Mouse (Mus musculus): ENCODE measurements around the gene Zmat5.

Zmat5 gene

DNA sequence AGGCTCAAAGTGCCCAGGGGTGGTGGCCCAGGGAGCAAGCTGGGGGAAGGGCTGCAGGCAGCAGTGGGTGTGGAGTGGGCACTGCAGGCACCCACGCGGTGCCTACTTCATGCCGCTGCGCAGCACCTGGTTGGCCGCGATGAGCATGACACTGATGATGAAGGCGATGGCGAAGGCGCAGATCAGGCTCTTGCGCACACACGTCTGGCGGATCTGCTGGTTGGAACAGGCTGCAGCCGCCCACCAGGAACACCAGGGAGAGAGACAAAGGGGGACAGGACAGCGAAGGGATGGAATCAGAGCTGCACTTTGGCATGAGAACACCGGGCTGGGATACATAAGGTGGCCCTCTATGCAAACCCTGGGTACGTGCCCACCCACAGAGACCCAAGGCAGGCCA, 34.2 kb downstream of the Zmat5 start:
- DNase-seq, result no peak

DNA sequence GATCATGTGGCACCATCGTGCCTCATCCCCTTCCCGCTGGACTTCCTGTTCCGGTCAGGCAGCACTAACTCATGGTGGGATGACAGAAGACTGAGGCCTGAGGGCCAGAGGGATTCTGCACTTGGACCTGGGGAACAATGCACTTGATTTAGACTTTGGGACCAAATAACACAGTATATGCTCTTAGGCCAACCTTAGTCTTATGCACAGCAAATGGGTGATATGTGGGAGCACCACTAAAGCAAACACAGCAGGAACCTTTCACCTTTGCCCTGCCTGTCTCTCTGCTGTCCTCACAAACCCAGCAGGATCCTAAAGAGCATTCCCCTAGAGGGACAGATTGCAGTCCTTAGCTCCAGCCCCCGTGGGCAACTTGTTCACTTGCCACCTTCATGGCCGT, 36.3 kb downstream of the Zmat5 start:
- no peak for DNase-seq

DNA sequence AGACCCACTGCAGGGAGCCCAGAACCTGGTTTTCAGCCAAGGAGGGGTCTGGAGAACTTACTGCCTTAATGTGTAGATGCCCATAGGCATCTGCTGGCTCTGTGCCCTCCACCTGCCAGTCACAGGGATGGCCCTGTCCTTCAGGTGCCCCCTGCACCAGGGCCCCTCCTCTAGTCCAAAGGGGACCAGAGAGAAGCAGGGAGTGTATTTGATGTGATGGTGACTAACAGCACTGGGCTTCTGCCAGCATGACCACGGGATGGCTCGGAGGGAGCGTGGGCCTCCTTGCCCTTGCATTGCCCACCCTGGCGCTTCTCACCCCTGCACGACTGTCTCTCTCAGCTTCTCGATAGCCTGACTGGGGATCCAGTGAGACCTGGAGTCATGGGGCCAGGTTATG, 40.2 kb downstream of the Zmat5 start:
- DNase-seq, result no peak

DNA sequence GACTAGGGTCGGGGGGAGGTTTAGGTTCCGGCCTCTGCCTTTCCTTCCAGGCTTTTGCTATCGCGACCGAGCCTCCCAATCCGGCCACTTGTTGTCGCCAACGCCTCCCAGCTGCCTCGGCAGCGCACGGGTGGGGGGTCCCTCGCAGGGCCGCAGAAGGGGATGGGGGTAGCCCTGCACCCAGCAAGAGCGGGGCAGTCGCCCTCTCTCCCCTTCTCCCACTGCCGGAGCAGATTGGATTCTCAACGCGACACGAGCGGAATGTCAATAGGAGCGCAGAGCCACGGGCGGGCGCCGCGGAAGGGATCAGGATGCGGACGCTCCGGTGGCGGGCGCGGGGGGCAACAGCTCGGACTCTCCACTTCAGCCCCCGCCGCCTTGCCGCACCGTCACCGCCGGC, 41.5 kb downstream of the Zmat5 start:
- DNase-seq, result no peak

DNA sequence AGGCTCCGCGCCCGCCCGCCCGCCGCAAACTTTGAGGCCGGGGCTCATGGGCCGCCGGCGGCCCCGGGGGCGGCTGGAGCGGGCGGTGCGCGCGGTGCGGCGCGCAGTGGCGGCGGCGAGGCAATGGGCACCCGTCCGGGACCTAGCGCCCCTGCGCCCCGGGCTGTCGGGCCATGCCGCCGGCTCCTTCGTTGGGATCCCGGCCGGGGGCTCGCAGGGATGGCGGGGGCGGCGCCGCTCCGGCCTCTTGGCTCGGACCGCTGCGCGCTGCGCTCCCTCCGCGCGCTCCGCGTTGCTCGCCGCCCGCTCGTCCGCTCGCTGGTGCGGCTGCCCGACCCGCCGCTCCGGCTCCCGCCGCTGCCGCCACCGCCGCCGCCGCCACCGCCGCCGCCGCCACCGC, 42.3 kb downstream of the Zmat5 start, which contains the start of gene Cabp7:
Cabp7 (minus strand) TSS at position 46 of the 400 bp plus-strand sequence.
- DNase-seq, result no peak

DNA sequence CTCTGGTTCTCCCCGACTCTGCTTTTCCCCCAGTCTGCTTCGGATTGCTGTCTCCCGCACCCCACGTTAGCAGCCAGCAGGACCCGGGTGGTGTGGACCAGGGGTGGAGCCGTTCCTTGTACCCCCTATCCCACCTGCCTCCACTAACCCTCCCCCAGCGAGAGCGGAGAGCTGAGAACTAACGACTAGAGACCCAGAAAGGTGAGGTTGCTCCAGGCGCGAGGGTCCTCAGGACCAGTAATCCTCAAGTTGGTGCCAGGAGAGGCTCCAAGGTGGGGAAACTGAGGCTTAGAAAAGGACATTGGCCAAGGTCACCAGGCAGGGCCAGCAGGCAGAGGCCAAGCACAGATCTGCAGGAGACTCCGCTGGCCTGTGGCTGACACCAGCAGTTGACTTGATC, 42.8 kb downstream of the Zmat5 start:
- no peak for DNase-seq

DNA sequence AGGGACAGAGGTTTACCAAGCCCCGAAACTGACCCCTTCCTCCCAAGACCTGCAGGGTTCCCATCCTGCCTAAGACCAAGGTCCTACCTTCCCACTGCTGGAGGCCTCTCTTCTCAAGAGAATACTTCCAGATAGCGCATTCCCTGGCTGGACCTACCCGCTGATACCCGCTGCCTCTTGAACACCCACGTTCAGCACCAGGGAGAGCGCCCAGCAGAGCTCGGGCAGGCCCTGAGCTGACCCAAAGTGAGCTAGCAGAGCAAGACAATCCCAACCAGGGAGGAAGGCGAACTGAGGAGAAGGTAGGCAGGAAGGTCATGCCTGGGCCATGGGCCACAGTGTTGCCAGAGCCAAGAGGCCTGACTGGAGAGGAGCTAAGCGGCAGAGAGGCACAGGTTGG, 45.8 kb downstream of the Zmat5 start:
- peak; percentile 35 to 36 for DNase-seq

DNA sequence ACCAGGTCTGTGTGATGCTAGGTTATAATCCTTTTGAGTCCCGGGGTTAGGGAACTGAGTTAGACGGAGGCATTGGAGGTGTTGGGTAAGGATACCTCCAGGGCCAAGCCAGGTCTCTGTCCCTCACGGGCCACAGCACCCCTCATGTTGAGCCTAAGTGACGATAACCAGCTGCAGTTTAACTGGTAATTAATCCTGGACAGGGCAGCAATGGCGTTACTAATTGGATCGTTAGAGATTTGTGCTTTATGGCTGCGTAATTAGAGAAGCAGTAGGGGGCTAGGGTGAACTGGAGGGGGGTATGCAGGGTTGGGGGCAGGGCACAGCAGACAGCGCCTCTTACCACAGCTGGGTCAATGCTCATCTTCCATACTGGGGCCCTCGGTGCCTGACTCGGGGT, 48.4 kb downstream of the Zmat5 start:
- no peak for DNase-seq

DNA sequence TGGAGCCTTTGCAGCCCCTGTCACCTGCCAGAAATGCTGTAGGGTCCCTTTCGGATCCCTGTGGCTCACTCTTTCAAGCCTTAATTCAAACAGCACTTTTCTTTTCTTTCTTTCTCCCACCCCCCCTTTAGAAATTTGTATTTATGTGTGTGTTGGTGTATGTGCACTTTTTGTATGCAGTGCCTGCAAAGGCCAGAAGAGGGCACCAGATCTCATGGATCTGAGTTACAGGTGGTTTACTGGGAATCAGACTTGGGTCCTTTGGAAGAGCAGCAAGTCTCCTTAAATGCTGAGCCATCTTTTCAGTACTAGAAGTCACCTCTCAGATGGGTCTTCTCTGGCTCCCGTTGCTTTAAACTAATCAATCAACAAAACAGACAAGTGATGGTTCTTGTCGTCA, 49.6 kb downstream of the Zmat5 start:
- DNase-seq, result no peak

DNA sequence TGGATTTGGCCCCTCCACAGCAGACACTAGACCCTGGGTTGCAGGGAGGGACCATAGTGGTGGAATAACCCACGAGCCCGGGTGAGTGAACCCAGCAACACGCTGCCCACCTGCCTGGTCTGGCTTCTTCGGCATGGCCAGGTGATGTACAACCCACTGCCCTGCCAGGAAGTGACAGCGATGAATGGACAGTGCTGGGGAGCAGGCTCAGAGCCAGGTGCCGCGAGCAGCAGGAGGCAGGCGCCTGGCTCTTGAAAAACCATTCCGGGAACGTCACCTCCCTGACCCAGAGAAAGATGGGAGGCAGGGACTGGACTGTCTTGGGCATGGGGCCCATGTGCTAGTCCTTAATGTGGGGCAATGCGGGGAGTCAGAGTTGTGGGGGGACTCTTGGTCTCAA, 50.4 kb downstream of the Zmat5 start:
- no peak for DNase-seq

DNA sequence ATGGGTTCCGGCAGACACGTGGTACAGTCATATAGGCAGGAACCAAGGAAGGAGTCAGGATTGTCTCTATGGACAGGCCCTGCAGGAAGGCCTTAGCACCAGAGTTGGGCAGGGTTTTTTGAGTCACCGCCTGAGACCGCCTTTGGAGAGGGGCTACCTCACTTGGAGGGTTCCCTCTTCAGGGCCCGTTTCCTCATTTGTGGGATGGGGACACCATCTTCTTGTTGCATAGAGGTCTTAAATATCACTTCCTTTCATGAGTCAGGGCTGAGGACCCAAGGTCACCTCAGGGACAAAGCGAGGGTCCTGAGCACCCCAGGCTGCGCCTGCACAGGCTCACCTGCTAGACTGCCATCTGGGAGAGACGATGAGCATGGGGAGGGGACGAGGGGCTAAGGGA, 52.0 kb downstream of the Zmat5 start:
- DNase-seq, result no peak

DNA sequence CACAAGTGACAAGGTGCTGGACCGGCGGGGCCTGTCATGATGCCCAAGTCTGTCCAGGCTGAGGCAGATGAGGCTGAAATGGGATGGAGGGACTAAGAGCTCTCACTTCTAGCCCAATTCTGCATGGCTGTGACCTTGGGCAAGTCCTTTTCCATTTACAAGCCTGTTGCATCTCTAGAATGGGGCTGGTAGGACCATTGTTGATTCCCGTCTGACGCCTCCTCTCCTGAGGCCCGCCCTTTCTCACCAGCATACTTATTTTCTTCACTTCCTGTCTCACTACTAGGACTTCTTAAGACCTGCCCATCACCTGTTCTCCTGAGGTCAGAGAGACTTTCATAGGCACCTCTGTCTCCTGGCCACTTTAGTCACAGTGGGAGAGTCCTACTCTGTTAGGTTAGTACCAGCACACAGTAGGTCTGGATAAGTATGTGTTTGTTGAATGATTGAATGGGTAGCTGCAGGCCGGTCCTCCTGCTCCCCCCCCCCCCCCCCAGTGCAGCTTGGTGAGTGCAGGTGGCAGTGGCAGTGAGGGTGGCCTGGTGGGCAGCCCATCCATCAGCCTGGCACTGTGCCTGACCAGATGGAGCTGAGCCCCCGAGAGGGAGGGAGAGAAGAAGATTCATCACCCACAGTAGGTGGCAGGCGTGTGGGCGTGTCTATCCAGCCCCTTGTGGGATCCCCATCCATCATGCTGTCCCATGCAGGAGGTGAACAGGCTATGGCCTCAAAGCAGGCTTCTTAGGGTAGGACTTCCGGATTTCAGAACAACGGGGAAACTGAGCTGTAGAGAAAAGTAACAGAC, 52.7 kb downstream of the Zmat5 start:
- DNase-seq, result no peak

DNA sequence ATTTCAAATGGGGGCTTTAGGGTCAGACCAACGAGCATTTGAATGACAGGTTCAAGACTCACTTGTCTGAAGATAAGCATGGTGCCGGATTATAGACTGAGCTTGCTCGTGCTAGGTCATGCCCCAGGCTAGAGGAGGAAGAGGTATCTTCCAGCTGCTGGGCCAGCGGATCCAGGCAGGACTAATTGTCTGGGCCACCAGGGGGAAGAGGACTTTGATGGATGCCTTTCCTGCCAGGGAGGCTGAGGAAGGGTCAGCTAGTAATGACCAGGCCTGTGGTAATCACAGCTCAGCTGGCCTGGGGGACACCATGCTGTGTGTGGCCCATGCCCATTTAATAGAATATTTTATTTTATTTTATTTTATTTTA, 53.3 kb downstream of the Zmat5 start:
- DNase-seq, result no peak

DNA sequence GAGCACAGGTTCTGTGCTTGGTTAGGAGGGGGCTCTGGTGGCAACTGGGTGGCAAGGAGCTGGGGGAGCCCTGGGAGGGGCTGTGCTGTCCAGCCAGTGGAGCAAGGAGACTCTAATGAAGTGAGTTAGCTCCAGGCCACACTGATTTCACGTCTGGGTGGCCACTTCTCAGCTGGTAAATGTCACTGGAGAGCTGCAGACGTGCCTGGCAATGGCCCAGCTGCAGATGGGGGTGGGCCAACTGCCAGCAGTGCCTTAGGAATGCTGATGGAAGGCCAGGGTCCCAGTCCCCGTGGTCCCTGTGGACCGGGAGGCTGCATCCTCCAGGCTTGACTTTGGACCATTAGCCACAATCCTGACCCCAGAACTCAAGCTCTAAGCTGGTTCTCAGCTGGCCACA, 56.0 kb downstream of the Zmat5 start:
- DNase-seq, result no peak

DNA sequence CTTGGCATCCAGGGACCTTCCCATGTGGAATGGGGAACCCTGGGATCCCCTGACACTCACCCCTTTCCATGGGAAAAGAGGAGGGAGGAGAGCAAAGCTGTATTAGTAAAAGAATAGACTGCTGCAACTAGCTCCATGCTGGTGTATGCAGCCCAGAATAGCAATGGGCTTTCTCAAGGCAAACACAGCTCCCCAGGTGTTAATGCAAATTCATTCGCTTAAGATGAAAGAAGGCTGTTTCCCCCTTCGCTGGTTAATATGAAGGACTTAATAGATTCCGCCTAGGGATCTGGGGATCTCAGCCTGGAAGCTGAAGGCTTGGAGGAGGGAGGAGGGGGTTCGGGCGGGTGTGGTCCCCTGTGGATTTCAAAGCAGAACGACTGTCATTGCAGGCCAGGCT, 57.5 kb downstream of the Zmat5 start:
- no peak for DNase-seq

DNA sequence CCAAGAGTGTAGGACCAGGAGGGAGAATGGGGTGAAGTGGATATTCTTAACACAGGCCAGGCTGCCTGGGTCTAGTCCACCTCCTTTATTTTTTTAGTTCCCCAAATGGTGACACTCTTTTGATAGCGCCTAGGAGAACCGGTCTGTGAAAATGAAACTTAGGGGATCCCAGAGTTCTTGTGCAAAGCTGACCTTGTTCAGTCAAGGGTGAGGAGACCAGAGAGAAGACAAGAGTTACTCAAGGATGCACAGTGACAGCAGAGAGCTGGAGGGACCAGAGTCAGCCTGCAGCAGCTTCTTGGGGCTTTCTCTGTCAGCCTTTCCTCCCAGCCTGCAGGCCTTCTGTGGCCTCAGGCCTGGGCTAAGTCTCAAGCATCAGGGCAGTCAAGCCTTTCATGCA, 58.0 kb downstream of the Zmat5 start:
- no peak for DNase-seq

DNA sequence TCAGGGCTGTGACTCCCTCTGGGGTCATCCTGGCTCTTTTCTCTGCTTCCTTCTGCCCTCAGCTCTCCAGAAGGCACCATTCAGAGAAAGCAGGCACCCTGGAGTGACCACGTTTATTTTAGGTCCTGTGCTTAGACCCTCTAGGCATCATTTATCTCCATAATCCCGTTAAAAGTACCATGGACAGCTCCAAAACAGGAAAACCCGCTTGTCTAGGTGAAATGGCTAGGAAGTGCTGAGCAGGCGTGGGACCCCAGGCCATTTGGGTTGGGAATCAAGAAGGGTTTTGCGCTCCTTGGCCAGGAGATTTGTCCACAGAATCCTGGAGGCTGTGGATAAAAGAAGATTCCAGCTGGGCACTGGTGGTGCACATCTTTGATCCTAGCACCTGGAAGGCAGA, 59.2 kb downstream of the Zmat5 start:
- no peak for DNase-seq

DNA sequence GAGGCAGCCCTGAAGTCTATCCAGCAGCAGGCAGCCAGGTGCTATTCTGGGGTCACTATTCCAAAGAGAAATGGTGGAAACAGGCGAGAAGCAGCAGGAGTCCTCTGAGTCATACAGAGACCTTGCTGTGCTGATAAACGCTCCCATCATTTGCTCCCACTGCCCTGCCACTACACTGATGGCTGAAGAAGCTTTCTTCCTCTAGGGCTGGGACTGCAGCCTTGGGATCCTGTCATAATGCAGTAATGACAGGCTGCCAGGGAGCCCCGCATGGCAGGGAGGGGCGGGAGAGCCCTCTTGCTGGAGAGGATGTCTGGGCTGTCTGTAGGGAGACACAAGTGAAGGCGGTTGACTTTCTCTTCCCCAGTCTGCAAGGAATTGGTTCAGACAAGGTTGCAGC, 60.0 kb downstream of the Zmat5 start:
- no peak for DNase-seq

DNA sequence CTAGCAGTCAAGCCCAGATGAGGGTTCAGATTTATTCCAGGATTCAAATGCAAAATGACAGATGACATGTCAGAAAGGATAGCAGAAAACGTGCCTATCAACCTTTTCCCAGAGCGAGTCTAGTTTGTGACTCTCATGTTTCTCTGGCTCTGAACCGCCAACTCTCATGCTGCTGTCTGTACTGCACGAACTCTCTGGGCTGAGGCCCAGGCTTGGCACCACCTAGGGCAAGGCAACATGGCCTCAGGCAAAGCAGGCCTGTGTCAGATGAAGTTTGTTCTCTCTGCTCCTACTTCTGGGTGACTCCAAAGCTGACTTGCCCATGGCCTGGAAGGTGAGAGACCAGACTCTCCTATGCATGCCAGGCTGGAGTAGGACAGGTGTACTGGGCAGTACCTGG, 63.9 kb downstream of the Zmat5 start:
- DNase-seq, result no peak

DNA sequence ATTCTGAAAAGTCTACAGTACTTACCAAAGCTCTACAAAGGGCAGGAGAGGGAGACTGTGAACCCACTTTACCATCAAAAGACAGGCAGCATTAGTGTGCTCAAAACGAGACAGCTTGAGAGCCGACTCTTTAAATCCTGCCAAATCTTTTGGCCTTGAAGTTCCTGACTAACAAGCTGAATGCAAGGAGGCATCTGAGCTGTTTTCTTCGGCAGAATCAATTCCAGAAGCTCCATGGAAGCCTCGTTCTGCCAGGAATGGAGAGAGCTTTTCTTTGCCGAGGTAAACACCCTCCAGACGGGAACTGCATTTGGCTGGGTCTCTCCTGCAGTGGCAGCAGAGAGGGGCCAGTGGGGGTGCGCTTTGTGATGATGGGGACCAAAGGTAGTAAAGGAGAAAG, 64.8 kb downstream of the Zmat5 start:
- DNase-seq, result no peak

DNA sequence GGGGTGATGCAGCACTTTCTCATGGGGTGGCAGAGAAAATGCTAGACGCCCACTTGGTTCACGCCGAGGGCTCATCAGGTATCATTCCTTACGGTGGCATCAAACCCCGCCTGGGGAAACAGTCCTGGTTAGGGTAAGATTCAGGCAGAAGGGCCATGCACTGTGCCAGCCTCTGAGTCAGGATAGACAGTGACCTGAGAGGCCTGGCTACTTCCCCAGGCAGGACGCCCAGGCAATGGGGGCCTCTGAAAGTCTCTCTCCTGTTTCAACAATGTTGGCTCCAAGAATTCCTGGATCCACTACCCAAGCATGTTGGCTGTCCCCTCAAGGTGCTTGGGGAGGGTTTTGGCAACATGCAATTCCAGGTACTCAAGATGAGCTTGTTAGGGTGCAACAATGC, 65.4 kb downstream of the Zmat5 start:
- DNase-seq, result no peak

DNA sequence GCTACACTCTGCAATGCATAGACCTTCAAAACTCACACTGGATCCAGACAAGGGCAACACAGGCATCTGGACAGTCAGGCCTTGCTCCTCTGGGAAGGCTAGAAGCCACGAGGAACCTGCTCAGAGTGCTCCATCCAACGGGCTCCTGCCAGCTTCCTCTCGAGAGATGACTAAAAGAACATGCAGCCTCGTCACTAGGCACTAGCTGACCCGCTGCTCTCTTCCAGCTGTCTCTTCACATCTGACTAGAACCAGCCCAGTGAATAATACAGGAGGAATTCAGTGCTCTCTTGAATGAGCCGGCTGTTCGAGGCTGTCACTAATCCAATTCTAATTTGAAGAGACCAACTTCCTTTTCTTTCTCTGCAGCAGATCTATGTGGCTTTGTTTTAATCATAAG, 67.3 kb downstream of the Zmat5 start:
- DNase-seq, result no peak

DNA sequence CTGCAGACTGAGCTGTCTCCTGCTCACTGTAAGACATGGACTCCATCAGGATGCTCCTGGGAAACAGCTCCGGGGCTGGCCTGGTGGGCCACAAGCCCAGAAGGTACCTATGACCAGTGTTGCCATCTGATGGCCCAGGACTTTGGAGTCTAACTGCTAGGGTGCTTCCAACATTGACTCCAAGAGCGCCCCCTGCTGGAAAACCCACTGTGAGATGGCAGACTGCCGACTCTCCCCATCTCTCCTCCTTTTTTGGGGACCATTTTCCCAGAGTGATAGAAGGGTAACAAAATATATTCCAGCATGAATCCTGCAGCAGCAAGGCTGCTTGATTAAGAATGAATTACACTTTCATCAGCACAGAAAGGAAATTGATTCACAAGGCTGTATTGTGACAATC, 68.4 kb downstream of the Zmat5 start:
- peak; percentile 75 to 78 for DNase-seq

DNA sequence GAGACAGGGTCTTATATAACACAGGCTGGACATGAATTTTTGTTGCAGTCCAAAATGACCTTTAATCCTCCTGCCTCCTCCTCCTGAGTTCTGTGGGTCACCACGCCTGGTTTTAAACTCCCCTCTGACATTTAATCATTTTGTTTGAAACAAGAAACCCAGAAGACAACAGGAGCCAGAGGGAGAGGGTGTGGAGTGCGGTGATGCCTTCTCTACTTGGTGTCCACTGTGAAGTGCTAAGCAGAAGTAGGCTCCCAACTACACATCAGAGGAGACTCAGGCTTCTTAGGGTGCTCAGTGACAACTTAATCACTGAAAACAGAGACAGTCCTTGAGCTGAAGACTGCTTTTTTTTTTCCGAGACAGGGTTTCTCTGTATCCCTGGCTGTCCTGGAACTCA, 76.4 kb downstream of the Zmat5 start:
- no peak for DNase-seq

DNA sequence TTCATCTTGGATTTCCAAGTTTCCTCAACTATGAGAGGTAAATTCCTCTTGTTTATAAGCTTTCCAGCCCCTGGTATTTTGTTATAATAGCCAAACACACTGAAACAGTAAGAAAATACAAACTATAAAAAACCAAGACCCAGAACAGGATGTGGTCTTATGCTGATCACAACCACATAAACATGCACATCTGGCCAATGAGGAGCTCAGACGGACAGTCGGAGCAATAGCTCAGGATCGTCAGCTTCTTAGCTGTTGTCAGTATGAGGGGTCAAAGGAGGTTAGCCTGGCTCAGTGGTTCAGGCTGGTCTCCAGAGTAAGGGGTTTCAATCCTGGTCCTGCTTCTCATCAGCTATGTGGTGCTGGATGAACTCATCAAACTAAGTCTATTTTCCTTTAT, 78.6 kb downstream of the Zmat5 start:
- DNase-seq, result no peak

Data from B cell, adult 2 months (primary cell).